9 mouse cellular contexts compared by ENCODE assay signal in the genomic region with DNA sequence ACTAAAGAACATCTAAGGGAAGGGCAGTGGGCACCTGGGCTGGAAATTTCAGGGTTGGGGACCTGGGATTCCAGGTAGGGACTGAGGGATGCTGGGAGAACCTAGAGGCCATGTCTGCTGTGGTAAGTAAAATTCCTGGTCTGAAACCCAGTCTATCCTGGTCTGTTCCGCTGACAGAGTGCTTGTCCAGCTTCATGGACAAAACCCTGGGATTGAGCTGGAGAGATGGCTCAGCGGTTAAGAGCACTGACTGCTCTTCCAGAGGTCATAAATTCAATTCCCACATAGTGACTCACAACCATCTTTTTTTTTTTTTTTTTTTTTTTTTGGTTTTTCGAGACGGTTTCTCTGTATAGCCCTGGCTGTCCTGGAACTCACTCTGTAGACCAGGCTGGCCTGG. TPM values are rescaled to one million over a fixed set of nuclear protein-coding genes. Genes with fewer than 3 reads are reported as not detected.
"Had no signal": no experiment of that assay in that cellular context is flagged by ENCODE, and none has a peak within 500 bp of the region (broad histone marks: within the 10 kb centered on the region; RNA-seq: fewer than 3 reads in every experiment).

No protein-coding gene starts in this region.

RNA-seq across cellular contexts. Expression of gene Ttll6, which starts 10.8 kb away (rescaled TPM):
- polyA plus RNA-seq: neural tube, embryonic 12.5 days; neural tube, embryonic 13.5 days; small intestine, adult 2 months; spleen, adult 2 months had no signal

RNA-seq across cellular contexts. Expression of gene Calcoco2, which starts 11.0 kb away (rescaled TPM):
- polyA plus RNA-seq: neural tube, embryonic 12.5 days; neural tube, embryonic 13.5 days; neural tube, embryonic 14.5 days; neural tube, embryonic 15.5 days; small intestine, adult 2 months; spleen, adult 2 months; stomach, embryonic 14.5 days; stomach, postnatal 0 days; thymus, adult 2 months had no signal
